Mouse (Mus musculus) MEL (cell line): ENCODE data around the gene Ccdc32. TPM values are rescaled to one million over a fixed set of nuclear protein-coding genes. Genes with fewer than 3 reads are reported as not detected.
A peak's percentile ranks its signal among the peaks of the same experiment; 100 is the strongest.

Source experiments
- DNase-seq: peaks from one replicate; pipeline ENCODE4 v3.0.0; 2011; ENCODE audit warnings: low read depth, low spot score
- H3K27ac ChIP-seq: 2 replicates; pipeline ENCODE4 v1.5.1; 2012; ENCODE audit warnings: low read depth, mild to moderate bottlenecking, control low read depth, low read length, moderate library complexity; ENCODE audit not compliant: control insufficient read depth
- H3K27me3 ChIP-seq, 2 experiments: fragments of 150-350 bp in 1 of 2; sonication (generic) in 1 of 2; 2 replicates each; pipeline ENCODE4 v1.6.1; 2012; ENCODE audit warnings: low read length in 2 of 2, mild to moderate bottlenecking in 2 of 2, improper control_type of control experiment in 1 of 2, moderate library complexity in 1 of 2; ENCODE audit not compliant: insufficient read depth in 2 of 2, control insufficient read depth in 1 of 2
- H3K36me3 ChIP-seq, 2 experiments: 2 replicates each; pipeline ENCODE4 v1.6.1; 2012 to 2014; ENCODE audit warnings: low read length in 2 of 2, improper control_type of control experiment in 1 of 2, inconsistent platforms in 1 of 2, mild to moderate bottlenecking in 1 of 2; ENCODE audit not compliant: insufficient read depth in 2 of 2, control insufficient read depth in 1 of 2
- H3K4me1 ChIP-seq, 2 experiments: fragments of 150-350 bp in 1 of 2; sonication (generic) in 1 of 2; 2 replicates each; pipeline ENCODE4 v1.6.1; 2012; ENCODE audit warnings: low read length in 2 of 2, improper control_type of control experiment in 1 of 2, mild to moderate bottlenecking in 1 of 2; ENCODE audit not compliant: insufficient read depth in 2 of 2, control insufficient read depth in 1 of 2
- H3K4me3 ChIP-seq, 2 experiments: fragments of 150-350 bp in 1 of 2; sonication (generic) in 1 of 2; 2 replicates each; pipeline ENCODE4 v1.5.1; 2012; ENCODE audit warnings: low read depth in 2 of 2, low read length in 2 of 2, mild to moderate bottlenecking in 2 of 2, moderate library complexity in 2 of 2, control low read depth in 1 of 2, improper control_type of control experiment in 1 of 2; ENCODE audit not compliant: control insufficient read depth in 1 of 2, insufficient read depth in 1 of 2
- H3K79me2 ChIP-seq: 2 replicates; pipeline ENCODE4 v1.6.1; 2012; ENCODE audit warnings: mild to moderate bottlenecking, low read length, moderate library complexity; ENCODE audit not compliant: control insufficient read depth, poor library complexity, insufficient read depth
- H3K9ac ChIP-seq: 2 replicates; pipeline ENCODE4 v1.6.1; 2012; ENCODE audit warnings: low read depth, mild to moderate bottlenecking, control low read depth, low read length, moderate library complexity; ENCODE audit not compliant: control insufficient read depth, poor library complexity, severe bottlenecking
- H3K9me3 ChIP-seq: fragments of 150-350 bp; sonication (generic); replicated peaks from 2 replicates; pipeline ENCODE4 v1.6.1; 2012; ENCODE audit warnings: mild to moderate bottlenecking, low read length, improper control_type of control experiment, moderate library complexity; ENCODE audit not compliant: insufficient read depth
- CHD1 ChIP-seq: IDR thresholded peaks from 2 replicates; pipeline ENCODE4 v1.6.1; 2012; ENCODE audit warnings: low read depth, mild to moderate bottlenecking, inconsistent platforms, low read length, improper control_type of control experiment
- CHD2 ChIP-seq: IDR thresholded peaks from 2 replicates; pipeline ENCODE4 v1.6.1; 2011; ENCODE audit warnings: low read length, improper control_type of control experiment
- CTCF ChIP-seq, 3 experiments: IDR thresholded peaks in 2 of 3; conservative IDR thresholded peaks in 1 of 3; 2 replicates each; pipeline ENCODE4 v1.5.1; 2011 to 2012; ENCODE audit warnings: low read length in 3 of 3, low read depth in 2 of 3, mild to moderate bottlenecking in 2 of 3, improper control_type of control experiment in 1 of 3, inconsistent platforms in 1 of 3, mixed read lengths in 1 of 3, moderate library complexity in 1 of 3; ENCODE audit not compliant: control insufficient read depth in 1 of 3, insufficient read depth in 1 of 3, poor library complexity in 1 of 3, severe bottlenecking in 1 of 3
- E2F4 ChIP-seq: IDR thresholded peaks from 2 replicates; pipeline ENCODE4 v1.6.1; 2011; ENCODE audit warnings: low read depth, low read length, improper control_type of control experiment, borderline replicate concordance
- ELF1 ChIP-seq: IDR thresholded peaks from 2 replicates; pipeline ENCODE4 v1.6.1; 2014; ENCODE audit warnings: low read depth, mild to moderate bottlenecking, inconsistent platforms, low read length, improper control_type of control experiment, moderate library complexity
- EP300 ChIP-seq, 2 experiments: IDR thresholded peaks; 2 replicates each; pipeline ENCODE4 v1.6.1; 2011; ENCODE audit warnings: improper control_type of control experiment in 2 of 2, low read length in 2 of 2, low read depth in 1 of 2, mild to moderate bottlenecking in 1 of 2
- ETS1 ChIP-seq: IDR thresholded peaks from 2 replicates; pipeline ENCODE4 v1.6.1; 2012; ENCODE audit warnings: low read depth, mild to moderate bottlenecking, inconsistent platforms, low read length, improper control_type of control experiment, moderate library complexity
- GABPA ChIP-seq: IDR thresholded peaks from 2 replicates; pipeline ENCODE4 v1.6.1; 2012; ENCODE audit warnings: low read depth, mild to moderate bottlenecking, inconsistent platforms, low read length, improper control_type of control experiment, moderate library complexity
- GATA1 ChIP-seq: IDR thresholded peaks from 2 replicates; pipeline ENCODE4 v1.6.1; 2011; ENCODE audit warnings: low read depth, low read length, improper control_type of control experiment
- HCFC1 ChIP-seq: IDR thresholded peaks from 2 replicates; pipeline ENCODE4 v1.6.1; 2012; ENCODE audit warnings: low read depth, mild to moderate bottlenecking, inconsistent platforms, low read length, improper control_type of control experiment, moderate library complexity
- JUND ChIP-seq: IDR thresholded peaks from 2 replicates; pipeline ENCODE4 v1.6.1; 2011; ENCODE audit warnings: low read depth, mild to moderate bottlenecking, improper control_type of control experiment, low read length
- KAT2A ChIP-seq: conservative IDR thresholded peaks from 2 replicates; pipeline ENCODE4 v1.6.1; 2012; ENCODE audit warnings: low read depth, low read length, improper control_type of control experiment, inconsistent platforms
- MAFK ChIP-seq: IDR thresholded peaks from 2 replicates; pipeline ENCODE4 v1.6.1; 2011; ENCODE audit warnings: low read depth, mild to moderate bottlenecking, low read length, improper control_type of control experiment, borderline replicate concordance
- MAX ChIP-seq: IDR thresholded peaks from 2 replicates; pipeline ENCODE4 v1.6.1; 2011; ENCODE audit warnings: low read length, improper control_type of control experiment
- MAZ ChIP-seq: IDR thresholded peaks from 2 replicates; pipeline ENCODE4 v1.6.1; 2012; ENCODE audit warnings: low read depth, mild to moderate bottlenecking, inconsistent platforms, low read length, improper control_type of control experiment
- MXI1 ChIP-seq: IDR thresholded peaks from 2 replicates; pipeline ENCODE4 v1.6.1; 2011; ENCODE audit warnings: mild to moderate bottlenecking, low read depth, low read length, improper control_type of control experiment
- MYB ChIP-seq: IDR thresholded peaks from 2 replicates; pipeline ENCODE4 v1.6.1; 2011; ENCODE audit warnings: mild to moderate bottlenecking, low read depth, low read length, improper control_type of control experiment
- MYC ChIP-seq: IDR thresholded peaks from 2 replicates; pipeline ENCODE4 v1.6.1; 2011; ENCODE audit warnings: low read depth, mild to moderate bottlenecking, low read length, improper control_type of control experiment, moderate library complexity
- NELFE ChIP-seq: IDR thresholded peaks from 2 replicates; pipeline ENCODE4 v1.6.1; 2011; ENCODE audit warnings: low read depth, low read length, improper control_type of control experiment
- POLR2A ChIP-seq, 2 experiments: IDR thresholded peaks; 2 replicates each; pipeline ENCODE4 v1.6.1; 2011 to 2012; ENCODE audit warnings: low read length in 2 of 2, mild to moderate bottlenecking in 2 of 2, control low read depth in 1 of 2, improper control_type of control experiment in 1 of 2, low read depth in 1 of 2, moderate library complexity in 1 of 2; ENCODE audit not compliant: control insufficient read depth in 1 of 2, insufficient read depth in 1 of 2, poor library complexity in 1 of 2
- POLR2AphosphoS2 ChIP-seq: IDR thresholded peaks from 2 replicates; pipeline ENCODE4 v1.6.1; 2011; ENCODE audit warnings: low read length, improper control_type of control experiment
- POLR2AphosphoS5 ChIP-seq: IDR thresholded peaks from 2 replicates; pipeline ENCODE4 v1.6.1; 2012; ENCODE audit warnings: low read depth, borderline replicate concordance, mild to moderate bottlenecking, inconsistent platforms, low read length, moderate library complexity, mixed read lengths
- RAD21 ChIP-seq: IDR thresholded peaks from 2 replicates; pipeline ENCODE4 v1.6.1; 2011; ENCODE audit warnings: mild to moderate bottlenecking, low read depth, low read length, improper control_type of control experiment
- RCOR1 ChIP-seq: IDR thresholded peaks from 2 replicates; pipeline ENCODE4 v1.6.1; 2012; ENCODE audit warnings: low read depth, mild to moderate bottlenecking, inconsistent platforms, low read length, improper control_type of control experiment
- SIN3A ChIP-seq: IDR thresholded peaks from 2 replicates; pipeline ENCODE4 v1.6.1; 2012; ENCODE audit warnings: low read length, improper control_type of control experiment, inconsistent platforms
- SMC3 ChIP-seq: IDR thresholded peaks from 2 replicates; pipeline ENCODE4 v1.6.1; 2011; ENCODE audit warnings: low read depth, low read length, improper control_type of control experiment
- TAL1 ChIP-seq: IDR thresholded peaks from 2 replicates; pipeline ENCODE4 v1.6.1; 2012; ENCODE audit warnings: mild to moderate bottlenecking, inconsistent platforms, low read length, moderate library complexity, mixed read lengths
- TBP ChIP-seq: IDR thresholded peaks from 2 replicates; pipeline ENCODE4 v1.8.0; 2011; ENCODE audit warnings: low read depth, low read length, improper control_type of control experiment
- TCF12 ChIP-seq: IDR thresholded peaks from 2 replicates; pipeline ENCODE4 v1.6.1; 2014; ENCODE audit warnings: low read depth, mild to moderate bottlenecking, inconsistent platforms, low read length, improper control_type of control experiment, moderate library complexity
- UBTF ChIP-seq: IDR thresholded peaks from 2 replicates; pipeline ENCODE4 v1.6.1; 2012; ENCODE audit warnings: low read depth, mild to moderate bottlenecking, inconsistent platforms, low read length, improper control_type of control experiment, moderate library complexity, borderline replicate concordance; ENCODE audit not compliant: insufficient read depth
- USF1 ChIP-seq: IDR thresholded peaks from 2 replicates; pipeline ENCODE4 v1.6.1; 2014; ENCODE audit warnings: low read depth, mild to moderate bottlenecking, inconsistent platforms, low read length, improper control_type of control experiment, moderate library complexity
- USF2 ChIP-seq, 2 experiments: IDR thresholded peaks; 2 replicates each; pipeline ENCODE4 v1.6.1; 2011 to 2012; ENCODE audit warnings: improper control_type of control experiment in 2 of 2, low read length in 2 of 2, borderline replicate concordance in 1 of 2, inconsistent platforms in 1 of 2, low read depth in 1 of 2, mild to moderate bottlenecking in 1 of 2; ENCODE audit not compliant: insufficient read depth in 1 of 2
- ZC3H11A ChIP-seq: IDR thresholded peaks from 2 replicates; pipeline ENCODE4 v1.6.1; 2012; ENCODE audit warnings: low read depth, mild to moderate bottlenecking, inconsistent platforms, low read length, improper control_type of control experiment
- ZKSCAN1 ChIP-seq: IDR thresholded peaks from 2 replicates; pipeline ENCODE4 v1.6.1; 2012; ENCODE audit warnings: low read depth, mild to moderate bottlenecking, inconsistent platforms, low read length, improper control_type of control experiment, moderate library complexity
- ZMIZ1 ChIP-seq: IDR thresholded peaks from 2 replicates; pipeline ENCODE4 v1.6.1; 2012; ENCODE audit warnings: low read depth, mild to moderate bottlenecking, inconsistent platforms, low read length, improper control_type of control experiment, moderate library complexity
- polyA plus RNA-seq, 2 experiments: library from polyadenylated mRNA; stranded (reverse) in 1 of 2; unstranded in 1 of 2; fragments of >175 nt in 1 of 2; fragments of >200 nt in 1 of 2; gene quantifications; 2 replicates each; pipeline versions ENCODE4 v1.2.1 to v1.2.4; 2012; ENCODE audit warnings: low replicate concordance in 2 of 2, low read depth in 1 of 2; ENCODE audit not compliant: insufficient read length in 2 of 2, insufficient read depth in 1 of 2, missing spikeins in 1 of 2
- total RNA-seq: library from RNA; depleted of rRNA; stranded (reverse); fragments of 300-350 nt; gene quantifications from 2 replicates; pipeline ENCODE4 v1.2.3, GENCODE M21; 2012

Ccdc32 gene
- total and polyA plus RNA-seq, 3 experiments = 15.0 to 18.7 TPM; not detected in 1

GRCm38 (mm10) chr2:119047849-119048248, 18.7 kb upstream of the Ccdc32 start:
- peaks cover 5 to 13% of the 10 kb centered on the region in 2 experiments for H3K4me1 ChIP-seq
- DNase-seq = peak; percentile 70
- H3K9me3 ChIP-seq = no peaks in the 10 kb centered on the region
- peak overlapping the region; percentile 90 to 94 for H3K4me3 ChIP-seq
- no peak for TF ChIP-seq NELFE
- no peak; a peak in 1 of 4 replicates for TF ChIP-seq POLR2A (IDR thresholded peaks at IDR 0.05; ENCODE audit: control insufficient read depth in 1 of 2, insufficient read depth in 1 of 2, low read depth in 1 of 2, low read length in 2 of 2, poor library complexity in 1 of 2)
- TF ChIP-seq HCFC1 = no peak
- TF ChIP-seq TAL1 = peak; percentile 58
- TF ChIP-seq MYB = peak; percentile 89
- TF ChIP-seq KAT2A = no peak
- TF ChIP-seq CHD1 = no peak
- no peak for TF ChIP-seq POLR2AphosphoS2
- no peak for TF ChIP-seq GABPA
- no peak for TF ChIP-seq UBTF
- no peak for TF ChIP-seq ZC3H11A
- peak; percentile 54 to 77 for TF ChIP-seq EP300 (IDR thresholded peaks at IDR 0.05; ENCODE audit: low read depth in 1 of 2, low read length in 2 of 2)
- no peak for TF ChIP-seq RCOR1
- no peak for TF ChIP-seq E2F4
- TF ChIP-seq GATA1 = peak; percentile 51; the same call in 1 of the 2 replicates
- TF ChIP-seq ELF1 = no peak
- no peak for TF ChIP-seq JUND
- TF ChIP-seq ZKSCAN1 = no peak
- TF ChIP-seq USF2 (IDR thresholded peaks at IDR 0.05; ENCODE audit: borderline replicate concordance in 1 of 2, insufficient read depth in 1 of 2, low read depth in 1 of 2, low read length in 2 of 2) = no peak
- no peak; the same call in 1 of the 2 replicates for TF ChIP-seq MAX
- no peak for TF ChIP-seq MAFK
- peak; percentile 63; the same call in 1 of the 2 replicates for TF ChIP-seq MYC
- peak; percentile 30; the same call in 1 of the 2 replicates for TF ChIP-seq TCF12
- no peak for TF ChIP-seq MAZ
- no peak for TF ChIP-seq CTCF (IDR thresholded peaks at IDR 0.05 in 2 of 3, conservative IDR thresholded peaks at IDR 0.05 in 1 of 3; ENCODE audit: control insufficient read depth in 1 of 3, insufficient read depth in 1 of 3, low read depth in 2 of 3, low read length in 3 of 3, poor library complexity in 1 of 3, severe bottlenecking in 1 of 3)
- 0 out of 2 replicates have a peak, but pooled peaks have one; percentile 30 for TF ChIP-seq TBP
- TF ChIP-seq CHD2 = no peak
- peak; percentile 86 for TF ChIP-seq MXI1
- no peak for TF ChIP-seq POLR2AphosphoS5
- peak; percentile 28; the same call in 1 of the 2 replicates for TF ChIP-seq ETS1
- no peak for TF ChIP-seq RAD21
- no peak for TF ChIP-seq USF1
- TF ChIP-seq SIN3A = peak; percentile 64
- no peak for TF ChIP-seq SMC3
- TF ChIP-seq ZMIZ1 = no peak
- peaks cover 49% of the 10 kb centered on the region for H3K79me2 ChIP-seq
- H3K9ac ChIP-seq = peak overlapping the region; percentile 100
- H3K27me3 ChIP-seq = no peaks in the 10 kb centered on the region
- peaks cover 0 to 18% of the 10 kb centered on the region in 2 experiments; a peak in 2 of 4 replicates for H3K36me3 ChIP-seq
- H3K27ac ChIP-seq = peak overlapping the region; percentile 97
